Mouse (Mus musculus) olfactory bulb, adult 2 months (tissue): ENCODE measurements around the gene Gucy2e.

Experiments
- CTCF ChIP-seq: fragments of 200-500 bp; IDR thresholded peaks from 2 replicates; pipeline ENCODE4 v1.5.1; 2012; ENCODE audit warnings: low read depth, mild to moderate bottlenecking, low read length, moderate library complexity; ENCODE audit not compliant: insufficient read depth
- POLR2A ChIP-seq: fragments of 200-500 bp; IDR thresholded peaks from 2 replicates; pipeline ENCODE4 v1.6.1; 2012; ENCODE audit warnings: mild to moderate bottlenecking, low read depth, low read length, moderate library complexity; ENCODE audit not compliant: insufficient read depth

DNA sequence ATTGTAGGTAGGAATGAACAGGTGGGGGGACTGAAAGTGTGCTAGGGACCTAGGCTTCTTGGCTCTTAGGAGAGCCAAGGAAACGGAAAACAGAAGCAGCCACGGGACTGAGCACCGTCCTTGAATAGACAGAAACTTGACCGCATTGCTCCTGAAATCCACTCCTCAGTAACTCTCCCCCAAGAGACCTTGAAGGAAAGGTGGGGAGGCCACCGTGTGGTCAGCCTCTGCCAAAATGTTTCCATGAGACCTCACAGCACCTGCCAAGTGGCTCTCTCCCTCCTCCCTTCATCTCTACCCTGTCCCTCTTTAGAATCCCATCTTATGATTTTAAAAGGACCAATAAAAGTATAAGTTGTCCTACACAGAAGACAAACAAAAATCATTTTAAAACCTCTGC lies 40.4 kb upstream of the Gucy2e start:
- TF ChIP-seq POLR2A (no peak), CTCF (no peak)
